Mouse (Mus musculus): ENCODE results near the gene Gbf1.

DNA sequence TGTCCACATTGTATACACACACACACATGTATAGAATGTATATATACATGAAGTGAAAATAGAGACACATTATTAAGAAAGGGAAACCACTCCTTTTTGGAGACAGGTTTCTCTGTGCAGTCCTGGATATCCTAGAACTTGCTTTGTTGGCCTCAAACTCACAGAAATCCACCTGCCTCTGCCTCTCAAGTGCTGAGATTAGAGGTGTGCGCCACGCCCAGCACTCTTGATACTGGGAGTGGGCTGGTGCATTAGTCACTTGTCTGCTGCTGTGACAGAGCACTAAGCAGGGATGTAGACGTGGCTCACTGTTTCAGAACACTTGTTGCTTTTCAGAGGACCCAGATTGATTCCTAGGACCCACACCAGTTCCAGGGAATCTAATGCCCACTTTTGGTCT, 13.6 kb downstream of the Gbf1 start:
- TF ChIP-seq CTCF (IDR thresholded peaks at IDR 0.05; ENCODE audit: low read depth) (no peak), EP300 (IDR thresholded peaks at IDR 0.05; ENCODE audit: low read depth) (no peak)

Data from liver, postnatal 0 days (tissue).